Mouse (Mus musculus) lung, postnatal 0 days (tissue): ENCODE results near the gene Prtg. TPM values are rescaled to one million over a fixed set of nuclear protein-coding genes. Genes with fewer than 3 reads are reported as not detected.

Experiments
- ATAC-seq: fragments of 200-750 bp; cut with Nextera tagmentation; 2 replicates; pipeline ENCODE4 v1.8.0; 2017; ENCODE audit warnings: moderate library complexity
- DNase-seq: peaks from one replicate; pipeline ENCODE4 v3.0.0-alpha.2; 2016; ENCODE audit warnings: low spot score
- H3K27ac ChIP-seq: fragments of 300-500 bp; sonication (generic); 2 replicates; pipeline ENCODE4 v1.5.1; 2014; ENCODE audit warnings: antibody characterized with exemption, mild to moderate bottlenecking, low read length, mixed read lengths
- H3K27me3 ChIP-seq: fragments of 300-500 bp; sonication (generic); replicated peaks from 2 replicates; pipeline ENCODE4 v1.6.1; 2014; ENCODE audit warnings: low read length, mixed read lengths; ENCODE audit not compliant: insufficient read depth
- H3K36me3 ChIP-seq: fragments of 300-500 bp; sonication (generic); 2 replicates; pipeline ENCODE4 v1.6.1; 2014; ENCODE audit warnings: low read length, mixed read lengths; ENCODE audit not compliant: insufficient read depth
- H3K4me1 ChIP-seq: fragments of 300-500 bp; sonication (generic); 2 replicates; pipeline ENCODE4 v1.6.1; 2014; ENCODE audit warnings: antibody characterized with exemption, low read depth, low read length, mixed read lengths; ENCODE audit not compliant: insufficient read depth
- H3K4me2 ChIP-seq: fragments of 300-500 bp; sonication (generic); replicated peaks from 2 replicates; pipeline ENCODE4 v1.6.1; 2014; ENCODE audit warnings: low read depth, mild to moderate bottlenecking, low read length, moderate library complexity, mixed read lengths
- H3K4me3 ChIP-seq: fragments of 300-500 bp; sonication (generic); 2 replicates; pipeline ENCODE4 v1.5.1; 2014; ENCODE audit warnings: low read depth, low read length
- H3K9ac ChIP-seq: fragments of 300-500 bp; sonication (generic); replicated peaks from 2 replicates; pipeline ENCODE4 v1.6.1; 2014; ENCODE audit warnings: low read depth, mild to moderate bottlenecking
- H3K9me3 ChIP-seq: fragments of 300-500 bp; sonication (generic); 2 replicates; pipeline ENCODE4 v1.6.1; 2016; ENCODE audit warnings: low read length, mixed read lengths
- CTCF ChIP-seq: IDR thresholded peaks from 2 replicates; pipeline ENCODE4 v1.5.1; 2016; ENCODE audit warnings: antibody characterized with exemption, mild to moderate bottlenecking
- EP300 ChIP-seq: IDR thresholded peaks from 2 replicates; pipeline ENCODE4 v1.6.1; 2016; ENCODE audit warnings: antibody characterized with exemption, mild to moderate bottlenecking, control low read depth
- WGBS: fragments of 180-500 bp; shearing (Covaris S2); extraction: QIAGEN DNeasy Blood & Tissue Kit; methylation state at CpG from one replicate; pipeline ENCODE4 v1.1.7; 2014; 5-methylcytosine and 5-hydroxymethylcytosine counted together
- polyA plus RNA-seq: library from polyadenylated mRNA; unstranded; fragments of >200 nt; fragmentation: Nextera tagmentation; extraction: Ambion mirVana; gene quantifications from 2 replicates; pipeline ENCODE4 v1.2.1, GENCODE M21; 2015

Prtg gene
- 0.04 and 0.10 TPM in 2 replicates for polyA plus RNA-seq

- under 1% methylated on average over 41 of the region's 57 CpGs for WGBS
- Histone ChIP-seq H3K9ac (0 out of 2 replicates have a peak within 1 kb of the TSS, but pooled peaks have one; percentile 20), H3K27me3 (peaks cover 14% of the 10 kb centered on the region; the same call in 1 of the 2 replicates), H3K4me3 (peak within 1 kb of the TSS; percentile 61), H3K4me2 (peak within 1 kb of the TSS; percentile 100), H3K9me3 (no peaks in the 10 kb centered on the region), H3K27ac (no peak within 1 kb of the TSS), H3K4me1 (no peaks in the 10 kb centered on the region), H3K36me3 (no peaks in the 10 kb centered on the region)
- peak; percentile 71 for ATAC-seq
- peak; percentile 11 for DNase-seq
- TF ChIP-seq CTCF: no peak
- TF ChIP-seq EP300: no peak
Observed at GRCm38 (mm10) chr9:72806731-72807419, at the start of gene Prtg. Prtg (plus strand) TSS chr9:72806874.

- H3K9ac ChIP-seq: no peak overlapping the region
- no peak overlapping the region for H3K27ac ChIP-seq
- H3K27me3 ChIP-seq: no peaks in the 10 kb centered on the region
- no peaks in the 10 kb centered on the region for H3K4me1 ChIP-seq
- no peaks in the 10 kb centered on the region for H3K36me3 ChIP-seq
- ATAC-seq (no peak), DNase-seq (no peak)
- no peak overlapping the region for H3K4me2 ChIP-seq
- no peak for TF ChIP-seq EP300
- TF ChIP-seq CTCF: no peak
- H3K9me3 ChIP-seq: no peaks in the 10 kb centered on the region
- no peak overlapping the region for H3K4me3 ChIP-seq
- 88% methylated on average over 5 of the region's 5 CpGs for WGBS
Observed at GRCm38 (mm10) chr9:72757143-72757542, 49.5 kb upstream of the Prtg start.

GRCm38 (mm10) chr9:72758705-72759131 lies 48.0 kb upstream of the Prtg start:
- ATAC-seq: no peak
- Histone ChIP-seq H3K9me3 (no peaks in the 10 kb centered on the region), H3K27ac (no peak overlapping the region), H3K9ac (no peak overlapping the region), H3K4me2 (no peak overlapping the region), H3K4me1 (no peaks in the 10 kb centered on the region), H3K4me3 (no peak overlapping the region), H3K36me3 (no peaks in the 10 kb centered on the region), H3K27me3 (no peaks in the 10 kb centered on the region)
- DNase-seq: no peak
- no peak for TF ChIP-seq EP300
- no peak for TF ChIP-seq CTCF
- WGBS: 27% methylated on average over 8 of the region's 8 CpGs

- ATAC-seq (peak; percentile 74), DNase-seq (peak; percentile 75)
- no peak overlapping the region for H3K4me3 ChIP-seq
- H3K27me3 ChIP-seq: no peaks in the 10 kb centered on the region
- H3K4me2 ChIP-seq: no peak overlapping the region
- 7% methylated on average over 3 of the region's 3 CpGs for WGBS
- H3K4me1 ChIP-seq: no peaks in the 10 kb centered on the region
- H3K36me3 ChIP-seq: no peaks in the 10 kb centered on the region
- no peak overlapping the region for H3K9ac ChIP-seq
- no peak overlapping the region for H3K27ac ChIP-seq
- TF ChIP-seq CTCF (no peak), EP300 (no peak)
- H3K9me3 ChIP-seq: no peaks in the 10 kb centered on the region
Observed at GRCm38 (mm10) chr9:72763050-72763718, 43.5 kb upstream of the Prtg start.

- WGBS: 1% methylated on average over 17 of the region's 17 CpGs
- H3K4me3 ChIP-seq: peak overlapping the region; percentile 25; the same call in 1 of the 2 replicates
- no peak overlapping the region for H3K27ac ChIP-seq
- H3K9ac ChIP-seq: no peak overlapping the region
- H3K27me3 ChIP-seq: no peaks in the 10 kb centered on the region
- peak; percentile 88 for DNase-seq
- no peaks in the 10 kb centered on the region for H3K4me1 ChIP-seq
- TF ChIP-seq CTCF (peak; percentile 91), EP300 (no peak)
- no peaks in the 10 kb centered on the region for H3K36me3 ChIP-seq
- H3K9me3 ChIP-seq: no peaks in the 10 kb centered on the region
- ATAC-seq: peak; percentile 70
- peak overlapping the region; percentile 61 for H3K4me2 ChIP-seq
Observed at GRCm38 (mm10) chr9:72766789-72767349, 39.8 kb upstream of the Prtg start.

- no peak overlapping the region for H3K4me2 ChIP-seq
- H3K36me3 ChIP-seq: no peaks in the 10 kb centered on the region
- no peaks in the 10 kb centered on the region for H3K27me3 ChIP-seq
- no peaks in the 10 kb centered on the region for H3K4me1 ChIP-seq
- H3K27ac ChIP-seq: no peak overlapping the region
- no peak for DNase-seq
- TF ChIP-seq EP300: no peak
- H3K9me3 ChIP-seq: no peaks in the 10 kb centered on the region
- no peak overlapping the region for H3K9ac ChIP-seq
- 83% methylated on average over 4 of the region's 4 CpGs for WGBS
- no peak for ATAC-seq
- H3K4me3 ChIP-seq: no peak overlapping the region
Observed at GRCm38 (mm10) chr9:72775022-72775421, 31.7 kb upstream of the Prtg start.
